In the genomic region with DNA sequence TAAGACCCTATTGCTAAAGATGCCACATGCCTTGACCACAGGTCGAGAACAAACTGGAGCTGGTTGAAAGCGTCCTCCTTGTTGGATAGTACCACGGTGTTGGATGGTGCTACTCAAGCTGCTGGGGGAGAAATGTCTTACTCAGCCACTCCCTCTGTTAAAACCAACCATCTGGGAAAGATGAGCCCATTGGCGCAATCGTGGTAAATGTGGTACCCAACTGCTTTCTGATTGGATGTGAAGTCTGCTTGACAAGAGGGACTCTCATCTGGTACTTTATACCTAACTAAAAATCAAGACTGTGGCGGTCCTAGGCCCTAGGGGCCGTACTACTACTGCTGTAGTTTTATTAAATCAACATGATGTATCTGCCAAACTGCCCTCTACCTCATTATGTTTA, we compare ENCODE assay signal across 10 mouse cellular contexts. TPM values are rescaled to one million over a fixed set of nuclear protein-coding genes. Genes with fewer than 3 reads are reported as not detected.
A peak's percentile ranks its signal among the peaks of the same experiment; 100 is the strongest.
DNase-seq lines count a peak whose midpoint lies in the region; ATAC-seq and TF ChIP-seq lines count a peak whose summit lies in the region.
"Had no signal": no experiment of that assay in that cellular context is flagged by ENCODE, and none has a peak within 500 bp of the region (broad histone marks: within the 10 kb centered on the region; RNA-seq: fewer than 3 reads in every experiment).

No protein-coding gene starts in this region.

- H3K79me2 ChIP-seq in C2C12 (ENCODE audit: control insufficient read depth, insufficient read depth), result peaks cover 44% of the 10 kb centered on the region

- H3K4me3 ChIP-seq in heart, embryonic 11.5 days (ENCODE audit: low read depth, low read length), result peak overlapping the region; percentile 79
- H3K4me3 ChIP-seq in C2C12 (ENCODE audit: insufficient read depth, poor library complexity, severe bottlenecking), result peak overlapping the region; percentile 87
- peak overlapping the region; percentile 67 for H3K4me3 ChIP-seq in forebrain, embryonic 12.5 days (replicated peaks)
- peak overlapping the region; percentile 85 for H3K4me3 ChIP-seq in liver, embryonic 15.5 days (replicated peaks)

- no peak overlapping the region; the same call in 1 of the 2 replicates for H3K9ac ChIP-seq in heart, embryonic 11.5 days (ENCODE audit: low read depth, low read length)
- peak overlapping the region; percentile 69 for H3K9ac ChIP-seq in forebrain, embryonic 12.5 days
- peak overlapping the region; percentile 72 for H3K9ac ChIP-seq in liver, embryonic 15.5 days

- no peaks in the 10 kb centered on the region for H3K27me3 ChIP-seq in heart, embryonic 11.5 days (ENCODE audit: control insufficient read depth, insufficient read depth, low read length)
- no peaks in the 10 kb centered on the region for H3K27me3 ChIP-seq in C2C12 (ENCODE audit: control insufficient read depth, insufficient read depth, insufficient read length)
- no peaks in the 10 kb centered on the region for H3K27me3 ChIP-seq in forebrain, embryonic 12.5 days
- H3K27me3 ChIP-seq in liver, embryonic 15.5 days, result no peaks in the 10 kb centered on the region
- H3K27me3 ChIP-seq: Patski had no signal

- H3K9me3 ChIP-seq in heart, embryonic 11.5 days (replicated peaks; ENCODE audit: control insufficient read depth, low read length), result no peaks in the 10 kb centered on the region
- no peaks in the 10 kb centered on the region for H3K9me3 ChIP-seq in forebrain, embryonic 12.5 days
- no peaks in the 10 kb centered on the region for H3K9me3 ChIP-seq in liver, embryonic 15.5 days (replicated peaks)

- H3K4me1 ChIP-seq in heart, embryonic 11.5 days (ENCODE audit: control insufficient read depth, insufficient read depth, low read length), result peaks cover 11% of the 10 kb centered on the region
- H3K4me1 ChIP-seq in forebrain, embryonic 12.5 days, result peaks cover 21% of the 10 kb centered on the region
- peaks cover 60% of the 10 kb centered on the region for H3K4me1 ChIP-seq in liver, embryonic 15.5 days (replicated peaks)

- peak overlapping the region; percentile 81 for H3K4me2 ChIP-seq in heart, embryonic 11.5 days
- peak overlapping the region; percentile 82 for H3K4me2 ChIP-seq in forebrain, embryonic 12.5 days
- H3K4me2 ChIP-seq in liver, embryonic 15.5 days, result peak overlapping the region; percentile 82

- TF ChIP-seq CTCF in C2C12 (IDR thresholded peaks at IDR 0.05; ENCODE audit: control insufficient read depth, insufficient read depth, insufficient read length), result no peak

- DNase-seq in heart, postnatal 4 days, result no peak
- no peak for DNase-seq in cerebellum, adult 11-12 months
- DNase-seq in B cell, adult 2 months, result no peak
- no peak for DNase-seq in gastrocnemius, postnatal 36 days

- intact Hi-C loops in gastrocnemius, postnatal 36 days (cut with DNase I), result no loop called here

- peaks cover 24% of the 10 kb centered on the region for H3K79me3 ChIP-seq in C2C12 (ENCODE audit: low read depth)

- no peak overlapping the region for H3K27ac ChIP-seq in heart, embryonic 11.5 days (ENCODE audit: low read depth, low read length)
- H3K27ac ChIP-seq in forebrain, embryonic 12.5 days, result no peak overlapping the region
- H3K27ac ChIP-seq in liver, embryonic 15.5 days (replicated peaks), result peak overlapping the region; percentile 87

- 79% methylated on average over 7 of the region's 7 CpGs for WGBS in heart, embryonic 11.5 days (ENCODE audit: insufficient replicate concordance)
- WGBS in forebrain, embryonic 12.5 days, result 87% methylated on average over 7 of the region's 7 CpGs
- 65% methylated on average over 7 of the region's 7 CpGs for WGBS in liver, embryonic 15.5 days (ENCODE audit: insufficient replicate concordance)

- no peaks in the 10 kb centered on the region; the same call in 1 of the 2 replicates for H3K36me3 ChIP-seq in heart, embryonic 11.5 days (ENCODE audit: control insufficient read depth, insufficient read depth, low read length)
- H3K36me3 ChIP-seq in C2C12 (ENCODE audit: control insufficient read depth, insufficient read depth), result peaks cover 16% of the 10 kb centered on the region
- H3K36me3 ChIP-seq in forebrain, embryonic 12.5 days (replicated peaks), result peaks cover 11% of the 10 kb centered on the region
- peaks cover 19% of the 10 kb centered on the region for H3K36me3 ChIP-seq in liver, embryonic 15.5 days (replicated peaks)

- ATAC-seq in heart, embryonic 11.5 days (replicated peaks; ENCODE audit: insufficient number of reproducible peaks, low FRiP score, low TSS enrichment), result no peak
- ATAC-seq in forebrain, embryonic 12.5 days (ENCODE audit: low FRiP score), result no peak
- ATAC-seq in liver, embryonic 15.5 days (ENCODE audit: insufficient read depth), result no peak

- H3ac ChIP-seq in C2C12 (ENCODE audit: control insufficient read depth, insufficient read length, low read depth), result peak overlapping the region; percentile 54

TF ChIP-seq in C2C12, 6 proteins besides CTCF, POLR2A, EP300 and RAD21:
- TF ChIP-seq MYOG (IDR thresholded peaks at IDR 0.05; ENCODE audit: control insufficient read depth, extremely low read depth, insufficient read length), result no peak
- no peak for TF ChIP-seq MAX (IDR thresholded peaks at IDR 0.05)
- TF ChIP-seq CEBPB (IDR thresholded peaks at IDR 0.05; ENCODE audit: low read depth), result no peak
- TF ChIP-seq MYOD1 (IDR thresholded peaks at IDR 0.05; ENCODE audit: control insufficient read depth, insufficient read length, low read depth), result no peak
- no peak for TF ChIP-seq FOSL1 (IDR thresholded peaks at IDR 0.05; ENCODE audit: insufficient read depth, low read length, poor library complexity, severe bottlenecking)
- TF ChIP-seq USF1 (IDR thresholded peaks at IDR 0.05; ENCODE audit: low read depth), result no peak
TF ChIP-seq in C2C12: peak in this region for 0.

RNA-seq across cellular contexts. Expression of a gene that starts 1.0 kb away (rescaled TPM):
- 15.9 and 16.4 TPM in 2 replicates for polyA plus RNA-seq in heart, embryonic 11.5 days (2014; fragmentation: Nextera tagmentation; extraction: Ambion mirVana)
- total RNA-seq in heart, postnatal 4 days (2021), result 1 to 10 TPM; 5.8 to 7.9 TPM
- 6.6 TPM for polyA plus RNA-seq in C2C12 (2012; fragmentation: generic; extraction: Trizol)
- 22.1 and 23.1 TPM in 2 replicates for polyA plus RNA-seq in forebrain, embryonic 12.5 days (2016; fragmentation: Nextera tagmentation; extraction: Ambion mirVana)
- 9.7 and 12.6 TPM in 2 replicates for polyA plus RNA-seq in liver, embryonic 15.5 days (2015; fragmentation: Nextera tagmentation; extraction: Ambion mirVana)
- 1 to 10 TPM; 1.6 to 2.3 TPM for total RNA-seq in gastrocnemius, postnatal 36 days (2021)

RNA-seq across cellular contexts. Expression of a gene that starts 1.1 kb away (rescaled TPM):
- polyA plus RNA-seq in heart, embryonic 11.5 days (2014; fragmentation: Nextera tagmentation; extraction: Ambion mirVana), result 260 and 280 TPM in 2 replicates
- 100 to 1,000 TPM; 283 to 286 TPM for total RNA-seq in heart, postnatal 4 days (2021)
- polyA plus RNA-seq in C2C12 (2012; fragmentation: generic; extraction: Trizol), result 152 TPM
- polyA plus RNA-seq in forebrain, embryonic 12.5 days (2016; fragmentation: Nextera tagmentation; extraction: Ambion mirVana), result 213 and 215 TPM in 2 replicates
- polyA plus RNA-seq in liver, embryonic 15.5 days (2015; fragmentation: Nextera tagmentation; extraction: Ambion mirVana), result 117 and 139 TPM in 2 replicates
- 100 to 1,000 TPM; 234 to 269 TPM for total RNA-seq in gastrocnemius, postnatal 36 days (2021)

RNA-seq across cellular contexts. Expression of a gene that starts 17.7 kb away (rescaled TPM):
- 8.3 and 9.9 TPM in 2 replicates for polyA plus RNA-seq in heart, embryonic 11.5 days (2014; fragmentation: Nextera tagmentation; extraction: Ambion mirVana)
- total RNA-seq in heart, postnatal 4 days (2021), result 1 to 10 TPM; 7.3 to 8.6 TPM
- polyA plus RNA-seq in C2C12 (2012; fragmentation: generic; extraction: Trizol), result 5.8 TPM
- 7.9 and 9.3 TPM in 2 replicates for polyA plus RNA-seq in forebrain, embryonic 12.5 days (2016; fragmentation: Nextera tagmentation; extraction: Ambion mirVana)
- polyA plus RNA-seq in liver, embryonic 15.5 days (2015; fragmentation: Nextera tagmentation; extraction: Ambion mirVana), result 4.0 and 4.4 TPM in 2 replicates
- 1 to 10 TPM; 5.4 to 7.1 TPM for total RNA-seq in gastrocnemius, postnatal 36 days (2021)

RNA-seq across cellular contexts. Expression of a gene that starts 23.0 kb away (rescaled TPM):
- polyA plus RNA-seq in heart, embryonic 11.5 days (2014; fragmentation: Nextera tagmentation; extraction: Ambion mirVana), result 4.2 and 4.6 TPM in 2 replicates
- 1 to 10 TPM; 4.1 to 4.2 TPM for total RNA-seq in heart, postnatal 4 days (2021)
- polyA plus RNA-seq in C2C12 (2012; fragmentation: generic; extraction: Trizol), result 0.46 TPM
- 18.3 and 20.2 TPM in 2 replicates for polyA plus RNA-seq in forebrain, embryonic 12.5 days (2016; fragmentation: Nextera tagmentation; extraction: Ambion mirVana)
- 1.2 and 1.3 TPM in 2 replicates for polyA plus RNA-seq in liver, embryonic 15.5 days (2015; fragmentation: Nextera tagmentation; extraction: Ambion mirVana)
- 1 to 10 TPM; 3.4 to 5.0 TPM for total RNA-seq in gastrocnemius, postnatal 36 days (2021)

RNA-seq across cellular contexts. Expression of a gene that starts 27.1 kb away (rescaled TPM):
- polyA plus RNA-seq in heart, embryonic 11.5 days (2014; fragmentation: Nextera tagmentation; extraction: Ambion mirVana), result not detected in 2 replicates
- total RNA-seq in heart, postnatal 4 days (2021), result not detected
- polyA plus RNA-seq in C2C12 (2012; fragmentation: generic; extraction: Trizol), result not detected
- not detected in 2 replicates for polyA plus RNA-seq in forebrain, embryonic 12.5 days (2016; fragmentation: Nextera tagmentation; extraction: Ambion mirVana)
- polyA plus RNA-seq in liver, embryonic 15.5 days (2015; fragmentation: Nextera tagmentation; extraction: Ambion mirVana), result not detected in 2 replicates
- not detected for total RNA-seq in gastrocnemius, postnatal 36 days (2021)
- polyA plus RNA-seq: Patski; testis, adult 2 months had no signal
